Mouse (Mus musculus) induced T-regulatory cell, adult 2 months (primary cell): ENCODE results near the gene Ofcc1.

Experiments used
- DNase-seq: peaks from one replicate; pipeline ENCODE4 v3.0.0-alpha.2; 2012; ENCODE audit warnings: low read depth

Gene Ofcc1

DNA sequence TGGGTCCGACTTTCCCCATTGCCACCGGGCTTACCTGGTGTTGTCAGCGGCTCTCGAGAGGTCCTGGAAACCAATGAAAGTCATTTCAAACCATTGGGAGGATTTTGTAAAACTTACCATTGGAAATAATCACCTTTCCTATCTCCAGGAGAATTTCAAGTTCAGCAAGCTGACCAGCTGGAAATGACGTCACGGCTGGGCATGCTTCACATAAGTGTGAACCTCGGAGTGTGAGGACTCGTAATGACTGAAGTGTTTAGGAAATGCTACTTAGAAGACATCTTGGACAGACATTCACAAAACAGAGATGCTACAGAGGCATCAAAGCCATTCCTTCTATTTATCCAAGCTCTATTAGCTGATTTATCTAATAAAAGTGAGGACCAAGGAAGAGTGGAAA is 361.0 kb downstream of the Ofcc1 start:
- no peak for DNase-seq

DNA sequence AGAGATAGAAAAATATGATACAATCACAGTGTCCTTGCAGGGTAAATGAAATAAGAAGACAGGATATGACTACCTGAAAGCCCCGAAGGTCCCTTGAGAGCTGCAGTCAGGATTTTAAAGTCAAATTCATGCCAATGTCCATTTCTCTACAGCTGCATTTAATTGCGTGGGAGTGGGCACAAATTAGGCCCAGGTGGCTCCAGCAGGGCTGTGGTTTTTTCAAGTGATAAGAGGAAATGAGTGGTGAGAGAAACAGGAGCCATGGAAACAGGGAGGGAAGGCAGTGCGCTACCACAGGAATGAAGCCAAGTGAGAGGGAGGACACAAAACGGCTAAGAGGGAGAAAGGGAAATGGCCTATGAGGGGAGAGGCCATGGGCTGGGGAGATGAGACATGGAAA is 363.3 kb downstream of the Ofcc1 start:
- DNase-seq: no peak

DNA sequence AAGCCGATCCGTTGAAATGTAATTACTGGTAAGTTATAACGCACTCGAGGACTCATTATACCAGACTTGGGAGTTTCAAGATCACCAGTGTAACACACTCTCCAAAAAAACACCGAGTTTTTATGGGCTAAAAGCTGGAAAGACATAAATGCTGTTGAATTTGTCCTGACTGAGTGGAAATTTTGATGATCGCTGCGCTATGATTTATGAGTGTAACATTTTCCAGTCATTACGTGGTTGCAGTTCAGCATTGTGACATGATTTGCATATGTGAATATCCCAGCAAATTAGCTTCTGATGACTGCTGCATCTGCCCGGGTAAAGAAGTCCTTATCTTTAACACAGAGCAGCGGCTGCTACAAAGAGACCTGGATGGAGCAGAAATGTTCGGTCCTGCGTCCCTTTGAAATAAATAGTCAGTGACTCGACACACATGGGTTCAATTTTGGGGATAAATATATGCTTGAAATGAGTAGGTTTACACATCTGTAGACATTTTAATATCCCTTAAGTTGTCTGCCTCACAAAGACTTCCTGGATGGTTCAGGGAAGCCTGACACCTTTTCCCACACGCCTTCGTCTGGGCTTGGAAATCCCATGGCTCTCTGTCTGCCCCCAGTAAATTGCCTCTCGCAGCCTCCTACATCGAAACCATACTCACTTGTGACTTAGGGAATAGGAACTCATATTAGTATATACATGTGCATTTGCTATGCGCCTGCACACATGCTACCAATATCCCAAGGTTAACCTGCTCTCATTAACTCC is 381.8 kb downstream of the Ofcc1 start:
- DNase-seq: no peak

DNA sequence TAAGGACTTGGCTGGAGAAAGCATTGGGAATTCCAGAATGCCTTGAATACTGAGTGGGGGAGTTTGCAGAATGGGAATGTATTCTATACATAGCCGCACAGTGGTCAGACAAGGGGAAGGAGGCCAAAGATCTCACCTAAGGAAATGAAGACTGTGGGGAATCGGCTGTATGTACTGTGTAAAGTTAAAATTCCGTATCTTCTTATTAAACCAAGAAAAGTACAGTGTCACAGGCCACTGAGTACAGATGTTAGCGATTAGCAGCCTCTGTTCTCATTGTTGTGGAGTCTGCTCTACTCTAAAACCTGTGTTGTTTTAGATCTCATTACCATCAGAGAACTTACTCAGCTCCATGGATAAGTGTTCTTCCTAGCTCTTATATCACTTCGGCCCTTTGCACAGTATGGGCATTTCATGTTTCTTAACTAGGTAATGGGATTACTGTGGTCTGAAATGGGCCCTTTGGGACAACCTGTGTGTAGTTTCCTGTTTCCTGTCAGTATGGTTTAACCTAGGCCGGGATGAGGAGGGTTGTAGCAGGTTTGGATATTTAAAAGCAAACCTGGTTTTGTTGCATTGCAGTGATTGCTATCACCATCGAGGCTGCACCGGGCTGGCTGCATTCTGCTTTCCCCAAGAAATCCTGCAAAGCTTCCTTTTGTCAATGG is 392.8 kb downstream of the Ofcc1 start:
- DNase-seq: no peak

DNA sequence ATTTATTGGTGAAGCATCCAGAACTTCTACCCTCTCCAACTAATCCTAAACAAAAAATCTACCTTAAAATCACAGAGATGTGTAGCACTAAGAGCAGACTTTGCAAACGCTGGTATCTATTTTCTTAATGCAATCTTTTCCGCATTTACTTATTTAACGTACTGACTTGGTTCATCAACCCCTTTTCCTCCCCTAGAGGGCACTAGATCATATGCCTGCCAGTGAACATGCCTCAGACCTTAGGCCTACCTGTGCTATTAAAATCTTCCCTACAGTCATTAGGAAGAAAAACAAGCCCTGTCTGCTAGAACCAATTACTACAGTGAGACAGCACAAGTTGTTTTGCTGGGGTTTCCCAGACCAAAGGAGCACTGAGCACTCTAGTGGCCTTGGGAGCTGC is 404.0 kb downstream of the Ofcc1 start:
- no peak for DNase-seq

DNA sequence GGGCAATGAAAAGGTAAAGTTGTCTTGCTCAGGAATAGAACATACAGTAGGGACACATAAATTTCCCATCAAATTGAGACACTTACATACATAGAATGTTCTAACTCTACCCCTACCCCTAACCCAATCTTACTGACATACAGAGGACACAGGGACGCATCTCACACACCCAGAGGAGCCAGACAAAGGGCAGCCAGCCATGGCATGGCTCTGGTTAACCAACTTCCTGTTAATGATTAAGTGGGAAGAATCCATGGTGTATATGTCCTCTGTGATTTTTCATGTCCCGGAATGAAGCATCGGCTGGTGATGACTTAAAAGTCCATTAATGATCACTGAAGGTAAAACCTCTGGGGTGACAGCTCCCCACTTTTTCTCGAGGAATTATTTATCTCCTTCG is 405.2 kb downstream of the Ofcc1 start:
- DNase-seq: no peak
